Mouse (Mus musculus) ES-E14 (cell line): ENCODE results near the gene Cuta.

Source experiments
- HCFC1 ChIP-seq: IDR thresholded peaks from 2 replicates; pipeline ENCODE4 v1.6.1; 2012; ENCODE audit warnings: low read length, inconsistent platforms, borderline replicate concordance; ENCODE audit not compliant: insufficient read depth
- MAFK ChIP-seq: IDR thresholded peaks from 2 replicates; pipeline ENCODE4 v1.6.1; 2014; ENCODE audit warnings: mild to moderate bottlenecking, low read depth, low read length, inconsistent platforms; ENCODE audit not compliant: insufficient read depth
- ZNF384 ChIP-seq: IDR thresholded peaks from 2 replicates; pipeline ENCODE4 v1.6.1; 2012; ENCODE audit warnings: low read depth, low read length, inconsistent platforms

- TF ChIP-seq MAFK (no peak), ZNF384 (no peak), HCFC1 (no peak)
These were observed 35.2 kb upstream of the Cuta start for GRCm38 (mm10) chr17:26974547-26974946.
